Mouse (Mus musculus): ENCODE measurements at regions not wholly inside any gene's neighbourhood (a gene's known extent, or its start where the extent isn't known, plus 50 kb on each side); places are given as distances from the start of the nearest gene placed in this dataset.

GRCm38 (mm10) chr7:119252742-119253141, 68.3 kb upstream of the Gpr139 start:
- Histone ChIP-seq H3K36me3 (ENCODE audit: insufficient read depth, low read length) (no peaks in the 10 kb centered on the region), H3K27me3 (ENCODE audit: insufficient read depth, low read length) (no peaks in the 10 kb centered on the region), H3K9ac (ENCODE audit: low read depth, low read length) (no peak overlapping the region), H3K4me1 (replicated peaks; ENCODE audit: insufficient read depth, low read length) (no peaks in the 10 kb centered on the region), H3K9me3 (replicated peaks; ENCODE audit: low read length) (no peaks in the 10 kb centered on the region), H3K27ac (no peak overlapping the region), H3K4me3 (replicated peaks; ENCODE audit: low read depth, low read length) (no peak overlapping the region), H3K4me2 (ENCODE audit: low read length) (no peak overlapping the region)
- WGBS, result 72% methylated on average over 2 of the region's 2 CpGs
- no peak for TF ChIP-seq CTCF (IDR thresholded peaks at IDR 0.05; ENCODE audit: low read depth)
- DNase-seq (ENCODE audit: low spot score) (no peak), ATAC-seq (replicated peaks; ENCODE audit: low FRiP score, low read depth) (no peak)

- no peak for ATAC-seq (replicated peaks; ENCODE audit: low FRiP score, low read depth)
Measured at GRCm38 (mm10) chr7:119251679-119252078, 67.3 kb upstream of the Gpr139 start.

DNA sequence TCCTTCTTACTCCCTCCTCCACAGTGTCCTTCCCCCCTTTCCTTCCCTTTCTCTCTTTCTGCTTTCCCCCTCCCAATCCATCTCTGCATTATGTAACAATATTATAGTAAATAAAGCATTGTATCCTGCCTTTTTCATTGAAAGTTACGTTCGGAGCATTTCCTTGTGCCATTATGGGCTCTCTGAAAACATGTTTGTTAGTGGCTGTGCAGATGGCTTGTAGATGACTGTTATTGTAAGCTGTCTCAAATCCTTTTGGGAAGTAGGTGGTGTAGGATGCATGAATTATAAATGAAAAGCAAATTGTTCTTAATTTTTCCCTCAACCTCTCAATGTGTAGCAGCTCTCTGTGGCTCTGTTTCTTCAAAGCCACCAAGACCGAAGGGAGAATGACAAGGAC, 66.0 kb upstream of the Gpr139 start:
- DNase-seq (ENCODE audit: low spot score), result no peak
- 88% methylated on average over 3 of the region's 3 CpGs for WGBS
- Histone ChIP-seq H3K36me3 (ENCODE audit: insufficient read depth, low read length) (no peaks in the 10 kb centered on the region), H3K9ac (ENCODE audit: low read depth, low read length) (no peak overlapping the region), H3K27me3 (ENCODE audit: insufficient read depth, low read length) (no peaks in the 10 kb centered on the region), H3K4me1 (replicated peaks; ENCODE audit: insufficient read depth, low read length) (no peaks in the 10 kb centered on the region), H3K9me3 (replicated peaks; ENCODE audit: low read length) (no peaks in the 10 kb centered on the region), H3K4me3 (replicated peaks; ENCODE audit: low read depth, low read length) (no peak overlapping the region), H3K4me2 (ENCODE audit: low read length) (no peak overlapping the region), H3K27ac (no peak overlapping the region)
- no peak for TF ChIP-seq CTCF (IDR thresholded peaks at IDR 0.05; ENCODE audit: low read depth)
- no peak for ATAC-seq (replicated peaks; ENCODE audit: low FRiP score, low read depth)

More at GRCm38 (mm10) chr7:119251679-119252078, 67.3 kb upstream of the Gpr139 start:
- Histone ChIP-seq H3K36me3 (ENCODE audit: insufficient read depth, low read length) (no peaks in the 10 kb centered on the region), H3K4me2 (ENCODE audit: low read length) (no peak overlapping the region), H3K27ac (no peak overlapping the region), H3K4me1 (replicated peaks; ENCODE audit: insufficient read depth, low read length) (no peaks in the 10 kb centered on the region), H3K9me3 (replicated peaks; ENCODE audit: low read length) (no peaks in the 10 kb centered on the region), H3K27me3 (ENCODE audit: insufficient read depth, low read length) (no peaks in the 10 kb centered on the region), H3K9ac (ENCODE audit: low read depth, low read length) (no peak overlapping the region), H3K4me3 (replicated peaks; ENCODE audit: low read depth, low read length) (no peak overlapping the region)
- no peak for DNase-seq (ENCODE audit: low spot score)
- no peak for TF ChIP-seq CTCF (IDR thresholded peaks at IDR 0.05; ENCODE audit: low read depth)
- WGBS, result 54% methylated on average over 1 of the region's 1 CpGs

DNA sequence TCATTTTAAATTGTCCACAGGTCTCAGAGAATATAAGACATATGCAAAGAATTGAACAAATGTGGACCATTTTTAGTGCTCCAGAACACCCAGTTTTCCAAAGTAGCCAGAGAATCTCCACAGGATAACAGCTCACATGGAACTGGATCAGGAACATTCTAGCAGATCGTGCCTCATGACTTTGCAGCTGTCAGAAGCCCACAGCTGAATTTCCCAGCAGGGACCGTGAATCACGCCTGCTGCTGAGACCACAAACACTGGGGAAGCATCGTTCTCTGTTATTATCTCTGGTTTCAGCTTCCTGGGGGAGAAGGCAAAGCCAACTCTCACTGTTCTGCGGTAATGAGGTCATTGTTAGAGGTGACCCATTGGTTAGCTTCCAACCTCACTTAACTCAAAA, 60.4 kb upstream of the Gpr139 start:
- no peak for DNase-seq (ENCODE audit: low spot score)

DNA sequence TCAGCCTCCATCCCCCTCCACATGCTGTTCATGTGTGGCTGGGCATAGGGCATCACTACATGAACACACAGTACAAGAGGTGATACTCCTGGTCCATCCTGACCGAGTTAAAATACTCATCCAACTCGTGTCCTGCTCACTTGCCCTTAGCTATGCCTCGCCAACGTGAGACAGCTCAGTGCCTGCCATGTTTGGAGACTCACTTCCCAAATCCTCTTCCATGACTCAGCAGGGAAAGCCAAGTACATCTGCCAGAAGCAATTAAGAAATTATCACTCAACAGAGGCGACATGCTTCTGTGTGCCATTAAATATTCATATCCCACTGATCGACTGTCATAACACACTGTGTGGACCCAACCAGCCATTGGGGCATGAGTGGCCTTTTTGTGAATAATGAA, 51.9 kb upstream of the Gpr139 start:
- H3K4me1 ChIP-seq (replicated peaks; ENCODE audit: insufficient read depth, low read length), result no peaks in the 10 kb centered on the region
- H3K36me3 ChIP-seq (ENCODE audit: insufficient read depth, low read length), result no peaks in the 10 kb centered on the region
- no peak overlapping the region for H3K9ac ChIP-seq (ENCODE audit: low read depth, low read length)
- no peak overlapping the region for H3K4me2 ChIP-seq (ENCODE audit: low read length)
- H3K27me3 ChIP-seq (ENCODE audit: insufficient read depth, low read length), result no peaks in the 10 kb centered on the region
- no peak for TF ChIP-seq CTCF (IDR thresholded peaks at IDR 0.05; ENCODE audit: low read depth)
- no peak overlapping the region for H3K27ac ChIP-seq
- no peak overlapping the region for H3K4me3 ChIP-seq (replicated peaks; ENCODE audit: low read depth, low read length)
- ATAC-seq (replicated peaks; ENCODE audit: low FRiP score, low read depth) (no peak), DNase-seq (ENCODE audit: low spot score) (no peak)
- WGBS, result 84% methylated on average over 6 of the region's 6 CpGs
- H3K9me3 ChIP-seq (replicated peaks; ENCODE audit: low read length), result no peaks in the 10 kb centered on the region

More for the DNA sequence above, 60.4 kb upstream of the Gpr139 start:
- ATAC-seq (replicated peaks; ENCODE audit: low FRiP score, low read depth), result no peak
- no peak overlapping the region for H3K9ac ChIP-seq (ENCODE audit: low read depth, low read length)
- WGBS, result 56% methylated on average over 5 of the region's 5 CpGs
- no peaks in the 10 kb centered on the region for H3K9me3 ChIP-seq (replicated peaks; ENCODE audit: low read length)
- H3K4me2 ChIP-seq (ENCODE audit: low read length), result no peak overlapping the region
- no peak for TF ChIP-seq CTCF (IDR thresholded peaks at IDR 0.05; ENCODE audit: low read depth)
- no peaks in the 10 kb centered on the region for H3K4me1 ChIP-seq (replicated peaks; ENCODE audit: insufficient read depth, low read length)
- H3K27me3 ChIP-seq (ENCODE audit: insufficient read depth, low read length), result no peaks in the 10 kb centered on the region
- H3K36me3 ChIP-seq (ENCODE audit: insufficient read depth, low read length), result no peaks in the 10 kb centered on the region
- no peak overlapping the region for H3K27ac ChIP-seq
- no peak overlapping the region for H3K4me3 ChIP-seq (replicated peaks; ENCODE audit: low read depth, low read length)

Data from kidney, postnatal 0 days (tissue).